Mouse (Mus musculus) liver, embryonic 12.5 days (tissue): ENCODE measurements around the gene Ankrd37. TPM values are rescaled to one million over a fixed set of nuclear protein-coding genes. Genes with fewer than 3 reads are reported as not detected.

ENCODE experiments used
- ATAC-seq: fragments of 200-750 bp; cut with Nextera tagmentation; 2 replicates; pipeline ENCODE4 v1.8.0; 2017; ENCODE audit warnings: moderate number of reproducible peaks, mild to moderate bottlenecking, moderate library complexity
- H3K27ac ChIP-seq: fragments of 300-500 bp; sonication (generic); 2 replicates; pipeline ENCODE4 v1.5.1; 2016; ENCODE audit warnings: mild to moderate bottlenecking
- H3K27me3 ChIP-seq: fragments of 300-500 bp; sonication (generic); replicated peaks from 2 replicates; pipeline ENCODE4 v1.6.1; 2016; ENCODE audit warnings: mild to moderate bottlenecking, moderate library complexity
- H3K36me3 ChIP-seq: fragments of 300-500 bp; sonication (generic); 2 replicates; pipeline ENCODE4 v1.6.1; 2016; ENCODE audit warnings: mild to moderate bottlenecking, moderate library complexity
- H3K4me1 ChIP-seq: fragments of 300-500 bp; sonication (generic); 2 replicates; pipeline ENCODE4 v1.6.1; 2016
- H3K4me2 ChIP-seq: fragments of 300-500 bp; sonication (generic); 2 replicates; pipeline ENCODE4 v1.6.1; 2016; ENCODE audit warnings: mild to moderate bottlenecking, moderate library complexity
- H3K4me3 ChIP-seq: fragments of 300-500 bp; sonication (generic); 2 replicates; pipeline ENCODE4 v1.5.1; 2016; ENCODE audit warnings: mild to moderate bottlenecking, moderate library complexity
- H3K9ac ChIP-seq: fragments of 300-500 bp; sonication (generic); 2 replicates; pipeline ENCODE4 v1.6.1; 2016; ENCODE audit warnings: mild to moderate bottlenecking, moderate library complexity
- H3K9me3 ChIP-seq: fragments of 300-500 bp; sonication (generic); replicated peaks from 2 replicates; pipeline ENCODE4 v1.6.1; 2016; ENCODE audit warnings: mild to moderate bottlenecking, moderate library complexity
- WGBS: fragments of 180-500 bp; shearing (Covaris S2); methylation state at CpG from one replicate; pipeline ENCODE4 v1.1.7; 2016; ENCODE audit not compliant: insufficient replicate concordance; 5-methylcytosine and 5-hydroxymethylcytosine counted together
- polyA plus RNA-seq: library from polyadenylated mRNA; unstranded; fragments of >200 nt; fragmentation: Nextera tagmentation; extraction: Ambion mirVana; gene quantifications from 2 replicates; pipeline ENCODE4 v1.2.1, GENCODE M21; 2016

Ankrd37 gene
- polyA plus RNA-seq, 1 experiment from 2014 or later: 8.8 TPM

- Histone ChIP-seq H3K9me3 (no peaks in the 10 kb centered on the region), H3K36me3 (peaks cover 26% of the 10 kb centered on the region), H3K4me2 (peak within 1 kb of the TSS; percentile 77), H3K4me3 (peak within 1 kb of the TSS; percentile 71), H3K9ac (peak within 1 kb of the TSS; percentile 80), H3K27me3 (no peaks in the 10 kb centered on the region), H3K27ac (peak within 1 kb of the TSS; percentile 92), H3K4me1 (peaks cover 19% of the 10 kb centered on the region)
- no peak for ATAC-seq
- 5% methylated on average over 22 of the region's 22 CpGs for WGBS
Measured at GRCm38 (mm10) chr8:45999138-45999783, 6.2 kb downstream of the Ankrd37 start, which contains the start of gene Lrp2bp. Gene Lrp2bp (plus strand): TSS chr8:45999303.

GRCm38 (mm10) chr8:45998228-45998627 is 7.3 kb downstream of the Ankrd37 start:
- Histone ChIP-seq H3K9me3 (no peaks in the 10 kb centered on the region), H3K4me1 (peaks cover 19% of the 10 kb centered on the region), H3K36me3 (peaks cover 36% of the 10 kb centered on the region), H3K4me3 (no peak overlapping the region), H3K27ac (no peak overlapping the region), H3K9ac (no peak overlapping the region), H3K4me2 (peak overlapping the region; percentile 77), H3K27me3 (no peaks in the 10 kb centered on the region)
- no peak for ATAC-seq
- WGBS: 64% methylated on average over 2 of the region's 2 CpGs

GRCm38 (mm10) chr8:45995576-45995975 is 9.9 kb downstream of the Ankrd37 start:
- Histone ChIP-seq H3K4me3 (no peak overlapping the region), H3K9ac (no peak overlapping the region), H3K27me3 (no peaks in the 10 kb centered on the region), H3K4me1 (peaks cover 16% of the 10 kb centered on the region), H3K36me3 (peaks cover 53% of the 10 kb centered on the region), H3K4me2 (no peak overlapping the region), H3K9me3 (no peaks in the 10 kb centered on the region), H3K27ac (no peak overlapping the region)
- no peak for ATAC-seq
- 78% methylated on average over 3 of the region's 3 CpGs for WGBS

GRCm38 (mm10) chr8:45994111-45994510 is 11.4 kb downstream of the Ankrd37 start:
- ATAC-seq: no peak

GRCm38 (mm10) chr8:45990631-45991310 is 14.7 kb downstream of the Ankrd37 start:
- Histone ChIP-seq H3K27ac (no peak overlapping the region), H3K4me1 (peaks cover 7% of the 10 kb centered on the region; the same call in 1 of the 2 replicates), H3K36me3 (peaks cover 66% of the 10 kb centered on the region), H3K9ac (no peak overlapping the region), H3K9me3 (no peaks in the 10 kb centered on the region), H3K4me3 (no peak overlapping the region), H3K4me2 (no peak overlapping the region), H3K27me3 (no peaks in the 10 kb centered on the region)
- whole genome bisulfite sequencing: 64% methylated on average over 4 of the region's 4 CpGs
- ATAC-seq: no peak

More at GRCm38 (mm10) chr8:45994111-45994510, 11.4 kb downstream of the Ankrd37 start:
- H3K4me2 ChIP-seq: no peak overlapping the region
- no peaks in the 10 kb centered on the region for H3K27me3 ChIP-seq
- H3K36me3 ChIP-seq: peaks cover 61% of the 10 kb centered on the region
- H3K9me3 ChIP-seq: no peaks in the 10 kb centered on the region
- H3K9ac ChIP-seq: no peak overlapping the region
- 78% methylated on average over 2 of the region's 2 CpGs for WGBS
- H3K4me1 ChIP-seq: peaks cover 8% of the 10 kb centered on the region
- H3K27ac ChIP-seq: no peak overlapping the region
- H3K4me3 ChIP-seq: no peak overlapping the region

GRCm38 (mm10) chr8:45988189-45988588 is 17.3 kb downstream of the Ankrd37 start:
- WGBS: 26% methylated on average over 2 of the region's 2 CpGs
- ATAC-seq: peak; percentile 70
- no peaks in the 10 kb centered on the region for H3K9me3 ChIP-seq

GRCm38 (mm10) chr8:45986665-45987064 is 18.8 kb downstream of the Ankrd37 start:
- H3K27ac ChIP-seq: no peak overlapping the region
- H3K9me3 ChIP-seq: no peaks in the 10 kb centered on the region
- no peak overlapping the region for H3K4me2 ChIP-seq
- no peaks in the 10 kb centered on the region for H3K27me3 ChIP-seq
- peaks cover 7% of the 10 kb centered on the region; the same call in 1 of the 2 replicates for H3K4me1 ChIP-seq
- no peak for ATAC-seq
- H3K9ac ChIP-seq: no peak overlapping the region
- no peak overlapping the region for H3K4me3 ChIP-seq
- 78% methylated on average over 3 of the region's 3 CpGs for WGBS
- H3K36me3 ChIP-seq: peaks cover 79% of the 10 kb centered on the region

More at GRCm38 (mm10) chr8:45988189-45988588, 17.3 kb downstream of the Ankrd37 start:
- H3K4me3 ChIP-seq: no peak overlapping the region
- H3K4me1 ChIP-seq: peaks cover 7% of the 10 kb centered on the region; the same call in 1 of the 2 replicates
- H3K36me3 ChIP-seq: peaks cover 70% of the 10 kb centered on the region
- H3K9ac ChIP-seq: 0 out of 2 replicates have a peak overlapping the region, but pooled peaks have one; percentile 29
- H3K27me3 ChIP-seq: no peaks in the 10 kb centered on the region
- no peak overlapping the region for H3K4me2 ChIP-seq
- no peak overlapping the region for H3K27ac ChIP-seq

GRCm38 (mm10) chr8:45975837-45976468 is 29.6 kb downstream of the Ankrd37 start:
- Histone ChIP-seq H3K4me2 (peak overlapping the region; percentile 74), H3K4me3 (peak overlapping the region; percentile 70), H3K4me1 (peaks cover 17% of the 10 kb centered on the region), H3K9me3 (peaks cover under 1% of the 10 kb centered on the region; the same call in 1 of the 2 replicates), H3K27ac (peak overlapping the region; percentile 66; the same call in 1 of the 2 replicates), H3K9ac (peak overlapping the region; percentile 69), H3K36me3 (peaks cover 35% of the 10 kb centered on the region), H3K27me3 (no peaks in the 10 kb centered on the region)
- ATAC-seq: peak; percentile 42
- 36% methylated on average over 11 of the region's 11 CpGs for WGBS

GRCm38 (mm10) chr8:45975126-45975836 is 30.2 kb downstream of the Ankrd37 start, which contains the start of the genes 1700029J07Rik and Ufsp2:
Gene 1700029J07Rik (minus strand): TSS chr8:45975252.
Gene Ufsp2 (plus strand): TSS chr8:45975528.
- peak within 1 kb of the TSS; percentile 70 for H3K9ac ChIP-seq
- peaks cover 5% of the 10 kb centered on the region; the same call in 1 of the 2 replicates for H3K9me3 ChIP-seq
- H3K4me3 ChIP-seq: peak within 1 kb of the TSS; percentile 70
- peaks cover 17% of the 10 kb centered on the region for H3K4me1 ChIP-seq
- WGBS: under 1% methylated on average over 57 of the region's 57 CpGs
- peak within 1 kb of the TSS; percentile 66 for H3K27ac ChIP-seq
- H3K36me3 ChIP-seq: peaks cover 34% of the 10 kb centered on the region
- ATAC-seq: peak; percentile 96
- peak within 1 kb of the TSS; percentile 74 for H3K4me2 ChIP-seq
- H3K27me3 ChIP-seq: no peaks in the 10 kb centered on the region

GRCm38 (mm10) chr8:45973988-45974505 is 31.5 kb downstream of the Ankrd37 start:
- ATAC-seq: no peak
- 67% methylated on average over 8 of the region's 8 CpGs for WGBS
- no peaks in the 10 kb centered on the region for H3K27me3 ChIP-seq
- H3K36me3 ChIP-seq: peaks cover 24% of the 10 kb centered on the region
- H3K4me3 ChIP-seq: no peak overlapping the region
- 0 out of 2 replicates have a peak overlapping the region, but pooled peaks have one; percentile 61 for H3K27ac ChIP-seq
- H3K4me2 ChIP-seq: peak overlapping the region; percentile 74
- peak overlapping the region; percentile 70; the same call in 1 of the 2 replicates for H3K9ac ChIP-seq
- H3K4me1 ChIP-seq: peaks cover 17% of the 10 kb centered on the region
- H3K9me3 ChIP-seq: peaks cover 5% of the 10 kb centered on the region; the same call in 1 of the 2 replicates

GRCm38 (mm10) chr8:45970894-45971293 is 34.6 kb downstream of the Ankrd37 start:
- H3K27me3 ChIP-seq: no peaks in the 10 kb centered on the region
- 87% methylated on average over 12 of the region's 12 CpGs for WGBS
- H3K4me2 ChIP-seq: no peak overlapping the region
- peaks cover 5% of the 10 kb centered on the region; the same call in 1 of the 2 replicates for H3K9me3 ChIP-seq
- H3K9ac ChIP-seq: no peak overlapping the region
- no peak overlapping the region for H3K27ac ChIP-seq
- peaks cover 6% of the 10 kb centered on the region for H3K36me3 ChIP-seq
- H3K4me3 ChIP-seq: no peak overlapping the region
- peaks cover 10% of the 10 kb centered on the region for H3K4me1 ChIP-seq
- ATAC-seq: no peak
